Mouse (Mus musculus): Measurements from ENCODE around the gene Ugt1a2. TPM values are rescaled to one million over a fixed set of nuclear protein-coding genes. Genes with fewer than 3 reads are reported as not detected.

Gene Ugt1a2
- polyA plus RNA-seq, 1 experiment, result not detected

DNA sequence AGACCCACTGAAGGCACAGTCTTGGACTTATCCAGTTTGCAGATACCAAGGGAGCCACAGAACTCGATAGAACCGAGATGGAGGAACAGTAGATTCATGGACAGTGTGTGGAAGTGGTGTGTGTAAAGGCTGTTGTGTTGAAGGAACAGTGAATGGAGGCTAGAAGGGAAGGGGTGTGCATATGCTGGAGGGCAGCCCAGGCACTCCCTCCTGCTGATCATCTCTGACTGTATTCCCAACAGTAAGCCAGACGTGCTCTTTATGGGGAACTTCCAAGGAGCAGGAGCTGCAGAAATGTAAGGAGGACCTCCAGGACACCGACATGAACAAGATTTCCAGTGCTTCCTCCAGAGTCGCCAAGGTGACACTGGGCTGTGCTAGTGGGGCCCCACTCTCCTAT is 49.6 kb downstream of the Ugt1a2 start:
- no peak overlapping the region for H3K27ac ChIP-seq (ENCODE audit: insufficient read depth, low read depth, low read length)
- no peak overlapping the region for H3K4me3 ChIP-seq (ENCODE audit: insufficient read depth, low read depth, low read length)
- WGBS, result 83% methylated on average over 5 of the region's 5 CpGs
- H3K4me1 ChIP-seq (ENCODE audit: control insufficient read depth, insufficient read depth, low read length), result no peaks in the 10 kb centered on the region
- TF ChIP-seq CTCF (IDR thresholded peaks at IDR 0.05; ENCODE audit: insufficient read depth, low read depth, low read length), result no peak
- no peak for TF ChIP-seq POLR2A (IDR thresholded peaks at IDR 0.05; ENCODE audit: insufficient read depth, low read depth, low read length)

DNA sequence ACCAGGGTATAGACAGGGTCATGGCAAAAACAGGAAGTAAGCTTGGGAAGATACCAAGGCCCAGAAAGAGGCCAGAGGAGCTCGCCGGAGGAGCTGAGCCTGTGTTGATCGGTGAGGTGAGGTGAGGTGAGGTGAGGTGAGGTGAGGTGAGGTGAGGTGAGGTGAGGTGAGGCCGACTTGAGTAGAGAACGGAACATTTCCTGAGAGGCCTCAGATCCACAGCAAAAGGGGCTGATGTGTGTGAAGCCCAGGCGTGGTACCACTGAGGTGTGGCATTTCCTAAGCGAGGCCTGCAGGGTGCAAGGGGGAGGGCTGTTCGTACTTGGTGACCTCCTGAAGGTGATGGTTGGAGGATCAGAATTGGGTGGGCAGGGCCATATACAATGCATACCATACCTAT is 52.7 kb downstream of the Ugt1a2 start:
- TF ChIP-seq POLR2A (IDR thresholded peaks at IDR 0.05; ENCODE audit: insufficient read depth, low read depth, low read length), result no peak
- no peak for TF ChIP-seq CTCF (IDR thresholded peaks at IDR 0.05; ENCODE audit: insufficient read depth, low read depth, low read length)
- H3K4me1 ChIP-seq (ENCODE audit: control insufficient read depth, insufficient read depth, low read length), result no peaks in the 10 kb centered on the region
- H3K27ac ChIP-seq (ENCODE audit: insufficient read depth, low read depth, low read length), result no peak overlapping the region
- WGBS, result 75% methylated on average over 8 of the region's 8 CpGs
- H3K4me3 ChIP-seq (ENCODE audit: insufficient read depth, low read depth, low read length), result no peak overlapping the region

DNA sequence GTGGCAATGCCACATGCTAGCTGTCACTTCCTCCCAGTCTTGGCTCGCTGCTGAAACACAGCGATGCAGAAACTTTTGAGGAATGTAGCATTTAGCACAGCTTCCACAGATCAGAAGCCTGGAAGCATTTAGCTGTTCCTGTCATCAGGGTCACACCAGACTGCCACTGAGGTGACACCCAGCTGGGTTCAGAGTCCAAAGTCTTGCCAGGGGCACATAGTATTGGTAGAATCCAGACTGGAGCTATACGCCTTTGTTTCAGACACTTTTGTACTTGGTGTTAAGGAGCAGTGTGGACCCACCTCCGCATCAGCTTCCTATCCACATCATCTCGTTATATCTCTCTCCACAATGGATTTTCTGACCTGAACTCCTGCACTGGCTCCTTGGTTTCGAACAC is 53.1 kb downstream of the Ugt1a2 start:
- Histone ChIP-seq H3K4me1 (ENCODE audit: control insufficient read depth, insufficient read depth, low read length) (no peaks in the 10 kb centered on the region), H3K27ac (ENCODE audit: insufficient read depth, low read depth, low read length) (no peak overlapping the region), H3K4me3 (ENCODE audit: insufficient read depth, low read depth, low read length) (no peak overlapping the region)
- 74% methylated on average over 6 of the region's 6 CpGs for WGBS
- no peak for TF ChIP-seq CTCF (IDR thresholded peaks at IDR 0.05; ENCODE audit: insufficient read depth, low read depth, low read length)
- no peak for TF ChIP-seq POLR2A (IDR thresholded peaks at IDR 0.05; ENCODE audit: insufficient read depth, low read depth, low read length)

DNA sequence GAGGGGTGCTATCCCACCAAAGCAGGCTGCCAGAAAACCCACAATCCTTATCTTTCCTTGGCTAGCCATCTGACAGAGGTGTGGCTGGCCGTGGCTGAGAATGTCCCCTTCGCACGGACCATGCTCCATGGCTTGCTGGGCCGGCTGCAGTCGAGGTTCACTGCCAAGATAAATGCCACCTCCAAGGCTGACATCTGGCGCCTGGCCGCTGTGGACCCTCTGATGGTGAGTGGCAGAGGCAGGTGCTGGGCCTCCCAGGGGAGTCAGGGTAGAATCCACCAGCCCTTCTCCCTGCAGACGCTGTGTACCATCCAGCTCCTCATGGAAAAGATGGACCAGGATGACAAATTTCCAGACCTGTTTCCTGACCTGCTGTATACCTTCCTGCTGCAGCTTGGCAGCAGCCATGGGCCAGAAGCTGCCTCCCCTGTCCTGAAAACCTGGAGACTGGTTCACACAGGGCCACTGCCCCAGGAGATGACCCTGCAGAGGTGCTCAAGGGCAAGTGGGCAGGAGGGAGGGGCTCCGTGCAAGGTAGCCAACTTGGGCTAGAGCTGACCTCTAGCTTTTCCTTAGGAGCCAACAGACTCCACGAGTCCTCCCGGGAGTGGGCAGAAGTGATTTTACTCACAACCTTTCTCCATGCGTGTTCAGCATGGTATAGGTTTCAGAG is 54.5 kb downstream of the Ugt1a2 start:
- TF ChIP-seq POLR2A (IDR thresholded peaks at IDR 0.05; ENCODE audit: insufficient read depth, low read depth, low read length), result no peak
- no peak for TF ChIP-seq CTCF (IDR thresholded peaks at IDR 0.05; ENCODE audit: insufficient read depth, low read depth, low read length)
- 91% methylated on average over 12 of the region's 12 CpGs for WGBS

DNA sequence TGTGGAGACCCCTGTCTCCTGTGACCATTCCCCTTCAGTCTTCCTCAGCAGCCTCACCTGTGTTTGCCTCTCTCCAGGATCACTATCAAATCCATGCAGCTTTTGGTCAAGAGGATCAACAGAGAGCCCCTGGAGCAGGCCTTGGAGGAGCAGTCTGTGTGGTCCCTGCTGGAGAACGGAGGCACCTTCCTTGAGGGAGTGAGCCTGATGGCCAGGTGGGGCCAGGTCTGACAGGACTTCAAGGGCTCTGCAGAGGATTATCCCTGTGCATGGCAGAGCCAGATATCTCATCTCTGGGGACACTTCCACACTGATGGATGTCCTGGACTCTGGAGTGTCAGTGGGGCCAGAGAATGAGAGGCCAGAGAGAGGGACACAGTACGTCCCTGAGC is 55.1 kb downstream of the Ugt1a2 start:
- no peak for TF ChIP-seq CTCF (IDR thresholded peaks at IDR 0.05; ENCODE audit: insufficient read depth, low read depth, low read length)
- TF ChIP-seq POLR2A (IDR thresholded peaks at IDR 0.05; ENCODE audit: insufficient read depth, low read depth, low read length), result no peak
- Histone ChIP-seq H3K4me3 (ENCODE audit: insufficient read depth, low read depth, low read length) (no peak overlapping the region), H3K4me1 (ENCODE audit: control insufficient read depth, insufficient read depth, low read length) (peaks cover 3% of the 10 kb centered on the region; the same call in 1 of the 2 replicates), H3K27ac (ENCODE audit: insufficient read depth, low read depth, low read length) (no peak overlapping the region)
- 60% methylated on average over 2 of the region's 2 CpGs for WGBS

More for the DNA sequence above, 54.5 kb downstream of the Ugt1a2 start:
- Histone ChIP-seq H3K4me3 (ENCODE audit: insufficient read depth, low read depth, low read length) (no peak overlapping the region), H3K4me1 (ENCODE audit: control insufficient read depth, insufficient read depth, low read length) (peaks cover 3% of the 10 kb centered on the region; the same call in 1 of the 2 replicates), H3K27ac (ENCODE audit: insufficient read depth, low read depth, low read length) (no peak overlapping the region)

DNA sequence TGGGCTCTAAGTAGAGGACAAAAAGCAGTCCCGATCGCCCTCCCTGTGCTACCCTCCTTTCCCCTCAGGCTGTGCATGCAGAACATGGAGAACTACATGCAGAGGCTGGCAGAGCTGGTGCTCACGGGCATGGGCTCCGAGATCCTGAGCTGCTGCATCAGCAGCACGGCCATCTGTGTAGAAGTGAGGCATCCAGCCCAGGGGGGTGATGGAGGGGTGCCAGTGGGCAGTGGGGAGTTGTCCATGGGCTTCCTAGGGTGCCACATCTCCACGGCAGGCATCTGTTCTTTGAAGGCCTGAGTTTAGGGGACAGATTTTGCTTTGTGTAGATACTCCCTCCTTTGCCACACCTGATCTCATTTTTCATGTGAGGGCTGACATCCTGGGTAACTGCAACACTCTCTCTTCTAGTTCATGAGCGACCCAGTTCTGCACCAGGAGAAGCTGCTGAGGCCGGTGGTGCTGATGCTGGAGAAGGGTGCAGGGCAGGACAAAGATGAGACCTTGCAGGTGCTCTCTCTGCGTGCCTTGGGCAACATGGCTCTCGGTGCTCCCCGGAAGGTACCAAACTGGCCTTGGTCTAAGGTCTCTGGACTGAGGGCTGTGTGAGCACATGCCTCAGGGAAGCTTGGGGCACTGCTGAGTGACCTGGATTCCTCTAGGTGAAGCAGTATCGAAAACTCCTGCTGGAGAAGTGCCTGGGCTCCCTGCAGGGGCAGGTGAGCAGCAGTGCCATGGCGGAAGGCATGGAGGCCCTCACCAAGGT is 55.8 kb downstream of the Ugt1a2 start:
- WGBS, result 80% methylated on average over 13 of the region's 13 CpGs
- H3K4me1 ChIP-seq (ENCODE audit: control insufficient read depth, insufficient read depth, low read length), result peaks cover 3% of the 10 kb centered on the region; the same call in 1 of the 2 replicates
- H3K4me3 ChIP-seq (ENCODE audit: insufficient read depth, low read depth, low read length), result no peak overlapping the region
- H3K27ac ChIP-seq (ENCODE audit: insufficient read depth, low read depth, low read length), result no peak overlapping the region
- TF ChIP-seq POLR2A (IDR thresholded peaks at IDR 0.05; ENCODE audit: insufficient read depth, low read depth, low read length) (no peak), CTCF (IDR thresholded peaks at IDR 0.05; ENCODE audit: insufficient read depth, low read depth, low read length) (no peak)

DNA sequence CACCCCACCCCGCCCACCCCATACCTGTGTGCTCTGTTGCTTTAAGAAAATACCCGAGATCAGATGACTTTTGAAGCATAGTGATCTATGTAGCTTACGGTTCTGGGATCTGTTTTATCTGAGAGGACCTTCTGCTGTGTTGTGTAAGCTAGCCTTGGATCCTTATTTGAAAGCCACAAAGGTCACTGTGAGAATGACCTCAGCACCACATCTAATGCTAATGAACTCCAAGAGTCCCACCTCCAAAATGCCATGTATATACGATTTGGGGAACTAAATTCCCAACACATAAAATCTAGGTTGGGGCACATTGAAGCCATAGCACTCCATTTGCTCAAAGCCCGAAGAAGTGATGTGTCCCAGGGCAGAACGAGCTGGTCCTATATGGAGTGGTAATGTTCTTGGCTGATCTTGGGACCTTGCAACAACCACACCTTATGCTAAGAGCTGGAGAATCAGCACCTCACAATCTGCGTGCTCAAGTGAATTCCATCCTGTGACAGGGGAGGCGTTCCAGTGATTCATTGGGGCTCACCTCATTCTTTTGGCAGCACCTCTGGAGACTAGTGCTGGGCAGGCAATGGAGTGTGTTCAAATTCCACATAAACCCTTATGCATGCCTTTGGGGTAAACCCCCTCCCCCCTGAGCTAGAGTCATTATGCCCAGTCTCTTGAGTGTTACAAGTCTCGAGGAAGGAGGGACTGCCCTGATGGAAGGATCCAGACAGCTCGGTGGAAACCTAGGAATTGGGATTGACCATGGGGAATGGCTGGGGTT is 56.7 kb downstream of the Ugt1a2 start:
- TF ChIP-seq CTCF (IDR thresholded peaks at IDR 0.05; ENCODE audit: insufficient read depth, low read depth, low read length), result no peak
- peaks cover 3% of the 10 kb centered on the region; the same call in 1 of the 2 replicates for H3K4me1 ChIP-seq (ENCODE audit: control insufficient read depth, insufficient read depth, low read length)
- no peak overlapping the region for H3K4me3 ChIP-seq (ENCODE audit: insufficient read depth, low read depth, low read length)
- H3K27ac ChIP-seq (ENCODE audit: insufficient read depth, low read depth, low read length), result no peak overlapping the region
- WGBS, result 80% methylated on average over 10 of the region's 10 CpGs

DNA sequence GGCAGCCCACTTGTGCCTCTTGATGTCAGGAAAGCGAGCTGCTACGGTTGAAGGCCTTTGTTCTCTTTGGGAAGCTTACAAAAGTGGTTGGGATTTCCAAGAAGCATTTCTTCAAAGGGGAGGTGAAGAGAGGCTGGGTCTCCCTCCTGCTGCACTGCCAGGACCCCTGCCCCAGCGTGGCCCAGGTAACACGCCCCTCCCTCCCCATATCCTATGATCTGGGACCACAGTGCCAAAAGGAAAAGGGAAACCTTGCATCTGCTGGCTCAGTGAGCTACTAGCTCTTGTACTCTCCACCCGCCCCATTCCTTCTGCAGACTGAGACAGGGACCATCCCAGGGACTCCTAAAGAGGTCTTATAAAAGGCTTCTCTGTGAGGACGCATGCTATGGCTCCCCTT is 57.3 kb downstream of the Ugt1a2 start:
- no peak overlapping the region for H3K4me3 ChIP-seq (ENCODE audit: insufficient read depth, low read depth, low read length)
- TF ChIP-seq POLR2A (IDR thresholded peaks at IDR 0.05; ENCODE audit: insufficient read depth, low read depth, low read length), result no peak
- TF ChIP-seq CTCF (IDR thresholded peaks at IDR 0.05; ENCODE audit: insufficient read depth, low read depth, low read length), result no peak
- H3K27ac ChIP-seq (ENCODE audit: insufficient read depth, low read depth, low read length), result no peak overlapping the region
- peaks cover 6% of the 10 kb centered on the region; the same call in 1 of the 2 replicates for H3K4me1 ChIP-seq (ENCODE audit: control insufficient read depth, insufficient read depth, low read length)
- WGBS, result 81% methylated on average over 6 of the region's 6 CpGs

DNA sequence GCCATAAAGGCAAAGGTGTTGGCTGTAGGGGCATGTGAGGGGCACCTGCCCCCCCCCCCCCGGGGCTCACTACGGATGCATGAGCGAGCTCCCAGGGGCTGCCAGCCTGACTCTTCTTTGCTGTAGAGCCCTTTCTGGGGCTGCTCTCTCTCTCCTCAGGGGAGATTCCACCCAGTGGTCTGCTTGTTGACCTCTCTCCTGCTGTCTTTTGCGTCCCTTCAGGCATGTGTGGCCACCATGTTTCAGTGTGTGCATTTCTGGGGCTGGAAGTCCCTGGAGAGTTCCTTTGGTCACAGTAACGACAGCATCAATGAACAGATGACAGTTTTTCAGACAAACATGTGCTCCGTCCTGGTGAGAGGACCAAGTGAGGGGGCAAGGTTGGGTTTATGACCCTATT is 58.0 kb downstream of the Ugt1a2 start:
- TF ChIP-seq POLR2A (IDR thresholded peaks at IDR 0.05; ENCODE audit: insufficient read depth, low read depth, low read length), result no peak
- TF ChIP-seq CTCF (IDR thresholded peaks at IDR 0.05; ENCODE audit: insufficient read depth, low read depth, low read length), result no peak
- Histone ChIP-seq H3K27ac (ENCODE audit: insufficient read depth, low read depth, low read length) (no peak overlapping the region), H3K4me3 (ENCODE audit: insufficient read depth, low read depth, low read length) (no peak overlapping the region), H3K4me1 (ENCODE audit: control insufficient read depth, insufficient read depth, low read length) (peaks cover 6% of the 10 kb centered on the region; the same call in 1 of the 2 replicates)
- WGBS, result 71% methylated on average over 6 of the region's 6 CpGs
